Mouse (Mus musculus): Measurements from ENCODE around the gene Spib.

DNA sequence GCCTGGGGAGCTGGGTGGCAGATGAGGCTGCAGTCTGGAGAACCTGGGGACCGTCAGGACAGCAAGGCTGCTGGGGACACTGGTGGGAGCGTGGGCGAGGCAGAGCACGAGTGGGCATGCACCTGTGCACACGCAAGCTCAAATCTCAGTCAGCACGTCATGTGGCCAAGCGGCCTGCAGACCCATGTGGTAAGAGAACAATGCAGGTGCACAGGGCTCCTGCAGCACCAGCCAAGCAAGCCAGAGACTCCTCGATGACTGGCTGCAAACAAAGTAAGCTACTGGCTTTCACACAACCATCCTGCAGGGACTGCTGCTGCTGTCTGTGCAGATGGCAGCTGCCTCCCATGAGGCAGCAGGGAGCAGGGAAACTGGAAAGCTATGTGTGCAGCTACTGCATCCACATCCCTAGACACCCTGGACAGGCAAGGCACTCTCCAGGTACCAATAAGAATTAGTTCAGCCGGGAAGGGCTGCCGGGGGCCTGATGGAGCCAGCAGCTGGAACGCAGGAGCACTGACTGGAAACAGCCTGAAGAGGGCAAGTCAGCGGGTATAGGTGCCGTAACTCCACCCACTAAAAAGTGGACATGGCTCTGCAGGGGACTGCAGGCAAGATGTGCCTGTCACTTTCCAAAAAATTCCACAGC is 44.8 kb downstream of the Spib start:
- TF ChIP-seq GATA1 (IDR thresholded peaks at IDR 0.05; ENCODE audit: low read length) = no peak
- no peak for TF ChIP-seq TAL1 (IDR thresholded peaks at IDR 0.05; ENCODE audit: low read length)
